Mouse (Mus musculus) limb, embryonic 13.5 days (tissue): ENCODE results near the gene Acr. TPM values are rescaled to one million over a fixed set of nuclear protein-coding genes. Genes with fewer than 3 reads are reported as not detected.

ENCODE experiments used
- ATAC-seq: fragments of 200-750 bp; cut with Nextera tagmentation; 2 replicates; pipeline ENCODE4 v1.8.0; 2017; ENCODE audit warnings: low read depth, moderate number of reproducible peaks, moderate TSS enrichment; ENCODE audit not compliant: low FRiP score
- H3K27ac ChIP-seq: fragments of 300-500 bp; sonication (generic); 2 replicates; pipeline ENCODE4 v1.5.1; 2015; ENCODE audit warnings: inconsistent platforms, mild to moderate bottlenecking, moderate library complexity
- H3K27me3 ChIP-seq: fragments of 300-500 bp; sonication (generic); 2 replicates; pipeline ENCODE4 v1.6.1; 2015; ENCODE audit warnings: mild to moderate bottlenecking, inconsistent platforms
- H3K36me3 ChIP-seq: fragments of 300-500 bp; sonication (generic); 2 replicates; pipeline ENCODE4 v1.6.1; 2015; ENCODE audit warnings: inconsistent platforms, mild to moderate bottlenecking, moderate library complexity
- H3K4me1 ChIP-seq: fragments of 300-500 bp; sonication (generic); 2 replicates; pipeline ENCODE4 v1.6.1; 2015; ENCODE audit warnings: inconsistent platforms
- H3K4me2 ChIP-seq: fragments of 300-500 bp; sonication (generic); replicated peaks from 2 replicates; pipeline ENCODE4 v1.6.1; 2015; ENCODE audit warnings: inconsistent platforms, mild to moderate bottlenecking, moderate library complexity
- H3K4me3 ChIP-seq: fragments of 300-500 bp; sonication (generic); 2 replicates; pipeline ENCODE4 v1.5.1; 2015; ENCODE audit warnings: moderate library complexity, mild to moderate bottlenecking, inconsistent platforms
- H3K9ac ChIP-seq: fragments of 300-500 bp; sonication (generic); 2 replicates; pipeline ENCODE4 v1.6.1; 2015; ENCODE audit warnings: mild to moderate bottlenecking, inconsistent platforms
- H3K9me3 ChIP-seq: fragments of 300-500 bp; sonication (generic); 2 replicates; pipeline ENCODE4 v1.6.1; 2016; ENCODE audit warnings: inconsistent platforms
- WGBS: fragments of 180-500 bp; shearing (Covaris S2); methylation state at CpG from one replicate; pipeline ENCODE4 v1.1.7; 2015; 5-methylcytosine and 5-hydroxymethylcytosine counted together
- polyA plus RNA-seq: library from polyadenylated mRNA; unstranded; fragments of >200 nt; fragmentation: Nextera tagmentation; extraction: Ambion mirVana; gene quantifications from 2 replicates; pipeline ENCODE4 v1.2.1, GENCODE M21; 2015

Acr gene
- polyA plus RNA-seq, 1 experiment from 2014 or later: not detected

GRCm38 (mm10) chr15:89591723-89592455 lies 23.8 kb downstream of the Acr start, which contains the start of gene Rabl2:
Gene Rabl2, minus strand, starts transcription at chr15:89591923.
- WGBS: under 1% methylated on average over 35 of the region's 35 CpGs
- Histone ChIP-seq H3K4me2 (peak within 1 kb of the TSS; percentile 75), H3K27ac (no peak within 1 kb of the TSS), H3K4me3 (peak within 1 kb of the TSS; percentile 78), H3K9ac (peak within 1 kb of the TSS; percentile 81), H3K27me3 (no peaks in the 10 kb centered on the region), H3K36me3 (peaks cover 10% of the 10 kb centered on the region; the same call in 1 of the 2 replicates), H3K4me1 (peaks cover 14% of the 10 kb centered on the region), H3K9me3 (no peaks in the 10 kb centered on the region)
- peak; percentile 97 for ATAC-seq

DNA sequence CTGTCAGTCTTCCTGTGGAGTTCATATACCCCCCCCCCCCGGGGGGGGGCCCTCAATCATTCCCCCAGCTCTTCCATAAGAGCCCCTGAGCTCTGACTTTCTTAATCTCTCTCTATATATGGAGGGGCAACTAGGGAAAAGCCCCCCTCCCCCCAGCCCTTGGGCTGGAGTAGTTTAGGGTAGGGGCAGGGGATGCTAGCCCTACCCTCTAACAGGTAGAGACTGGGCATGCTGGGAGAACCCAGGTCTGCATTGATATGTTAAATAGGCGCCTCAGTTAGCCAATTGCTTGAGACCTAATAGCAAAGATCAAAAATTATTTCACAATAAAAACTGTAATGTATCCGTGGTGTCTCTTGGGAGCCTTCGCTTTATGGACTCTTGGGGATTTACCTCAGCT lies 24.4 kb downstream of the Acr start:
- Histone ChIP-seq H3K9ac (no peak overlapping the region), H3K4me2 (peak overlapping the region; percentile 75), H3K4me1 (peaks cover 14% of the 10 kb centered on the region), H3K9me3 (no peaks in the 10 kb centered on the region), H3K27ac (no peak overlapping the region), H3K27me3 (no peaks in the 10 kb centered on the region), H3K36me3 (peaks cover 4% of the 10 kb centered on the region; the same call in 1 of the 2 replicates), H3K4me3 (peak overlapping the region; percentile 78)
- ATAC-seq: no peak
- WGBS: 40% methylated on average over 4 of the region's 4 CpGs

DNA sequence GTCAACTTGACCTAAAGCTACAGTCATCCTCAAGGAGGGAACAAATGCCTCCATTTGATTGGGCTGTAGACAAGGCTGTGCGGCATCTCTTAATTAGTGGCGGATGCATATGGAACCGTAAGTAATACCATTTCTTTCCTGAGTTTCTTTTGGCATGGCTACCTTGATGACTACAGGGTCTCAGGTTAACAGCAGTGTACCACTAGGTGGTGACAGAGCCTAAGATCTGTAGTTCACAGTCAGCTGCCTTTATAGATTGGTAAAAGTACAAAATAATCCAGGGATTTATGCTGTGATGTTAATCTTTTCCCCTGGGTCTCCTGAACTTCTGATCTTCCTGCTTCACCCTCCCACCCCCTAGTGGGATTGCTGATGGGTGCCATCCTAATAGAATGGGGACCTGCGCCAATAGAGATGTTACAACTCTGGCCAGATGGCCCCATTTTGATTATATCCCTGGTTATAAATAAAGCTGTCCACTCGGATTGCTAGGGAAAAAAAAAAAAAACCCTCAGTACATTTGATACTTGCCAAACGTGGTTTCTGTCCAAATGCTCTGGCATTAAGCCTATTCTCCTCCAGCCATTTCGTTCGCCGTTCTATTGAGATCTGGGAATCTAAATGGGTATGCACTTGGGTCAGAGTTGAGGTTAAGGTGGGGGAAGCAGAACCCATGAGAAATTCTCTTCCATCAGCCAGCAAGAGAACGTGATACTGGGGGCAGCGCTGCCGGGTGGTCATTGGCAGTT lies 37.9 kb downstream of the Acr start:
- H3K9me3 ChIP-seq: no peaks in the 10 kb centered on the region; the same call in 1 of the 2 replicates
- WGBS: 75% methylated on average over 12 of the region's 12 CpGs
- H3K4me2 ChIP-seq: no peak overlapping the region
- no peaks in the 10 kb centered on the region for H3K36me3 ChIP-seq
- H3K27me3 ChIP-seq: no peaks in the 10 kb centered on the region
- H3K4me1 ChIP-seq: no peaks in the 10 kb centered on the region
- no peak overlapping the region for H3K27ac ChIP-seq
- no peak for ATAC-seq
- H3K9ac ChIP-seq: no peak overlapping the region
- H3K4me3 ChIP-seq: no peak overlapping the region

DNA sequence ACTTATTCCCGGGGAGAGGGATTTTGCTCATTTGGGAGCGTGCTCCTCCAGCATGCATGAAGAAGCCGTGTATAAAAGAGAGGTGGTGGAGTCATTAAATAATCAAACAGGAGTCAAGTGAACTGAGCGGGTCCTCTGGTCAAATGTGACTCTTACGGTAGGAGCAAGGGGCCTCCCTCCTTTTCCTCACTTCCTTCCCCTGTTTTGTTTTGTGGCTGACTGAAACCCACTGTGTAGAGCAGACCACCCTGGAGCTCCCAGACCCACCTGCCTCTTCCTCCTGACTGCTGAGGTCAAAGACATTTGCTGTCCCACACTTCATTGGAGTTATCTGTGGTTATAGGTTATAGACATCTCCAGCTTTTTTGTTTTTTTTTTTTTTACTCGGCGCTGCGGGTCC lies 39.4 kb downstream of the Acr start:
- Histone ChIP-seq H3K4me2 (no peak overlapping the region), H3K4me3 (no peak overlapping the region), H3K27ac (no peak overlapping the region), H3K9me3 (no peaks in the 10 kb centered on the region; the same call in 1 of the 2 replicates), H3K4me1 (no peaks in the 10 kb centered on the region), H3K36me3 (no peaks in the 10 kb centered on the region), H3K27me3 (no peaks in the 10 kb centered on the region), H3K9ac (no peak overlapping the region)
- WGBS: 84% methylated on average over 8 of the region's 8 CpGs
- ATAC-seq: no peak

DNA sequence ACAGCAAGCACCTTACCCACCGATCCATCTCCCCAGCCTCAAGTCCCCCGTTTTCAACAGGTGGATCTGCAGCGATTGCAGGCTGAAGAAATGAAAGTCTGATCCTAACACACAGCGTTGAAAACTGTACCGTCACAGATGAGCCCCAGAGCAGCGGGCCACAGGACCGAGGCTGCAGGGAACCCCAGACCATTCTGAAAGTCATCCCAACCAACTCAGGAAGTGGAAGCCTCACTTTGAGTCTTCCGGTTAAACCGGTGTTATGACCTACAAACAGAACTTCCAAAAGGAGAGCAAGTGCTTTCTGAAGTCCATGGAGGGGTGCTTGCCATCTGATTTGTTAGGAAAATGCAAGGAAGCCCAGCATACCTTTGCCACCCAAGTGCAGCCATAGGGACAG lies 39.8 kb downstream of the Acr start:
- H3K9me3 ChIP-seq: no peaks in the 10 kb centered on the region; the same call in 1 of the 2 replicates
- H3K4me1 ChIP-seq: no peaks in the 10 kb centered on the region
- no peak for ATAC-seq
- no peak overlapping the region for H3K9ac ChIP-seq
- no peaks in the 10 kb centered on the region for H3K27me3 ChIP-seq
- no peak overlapping the region for H3K27ac ChIP-seq
- no peak overlapping the region for H3K4me3 ChIP-seq
- H3K36me3 ChIP-seq: no peaks in the 10 kb centered on the region
- WGBS: 84% methylated on average over 9 of the region's 9 CpGs
- H3K4me2 ChIP-seq: no peak overlapping the region

DNA sequence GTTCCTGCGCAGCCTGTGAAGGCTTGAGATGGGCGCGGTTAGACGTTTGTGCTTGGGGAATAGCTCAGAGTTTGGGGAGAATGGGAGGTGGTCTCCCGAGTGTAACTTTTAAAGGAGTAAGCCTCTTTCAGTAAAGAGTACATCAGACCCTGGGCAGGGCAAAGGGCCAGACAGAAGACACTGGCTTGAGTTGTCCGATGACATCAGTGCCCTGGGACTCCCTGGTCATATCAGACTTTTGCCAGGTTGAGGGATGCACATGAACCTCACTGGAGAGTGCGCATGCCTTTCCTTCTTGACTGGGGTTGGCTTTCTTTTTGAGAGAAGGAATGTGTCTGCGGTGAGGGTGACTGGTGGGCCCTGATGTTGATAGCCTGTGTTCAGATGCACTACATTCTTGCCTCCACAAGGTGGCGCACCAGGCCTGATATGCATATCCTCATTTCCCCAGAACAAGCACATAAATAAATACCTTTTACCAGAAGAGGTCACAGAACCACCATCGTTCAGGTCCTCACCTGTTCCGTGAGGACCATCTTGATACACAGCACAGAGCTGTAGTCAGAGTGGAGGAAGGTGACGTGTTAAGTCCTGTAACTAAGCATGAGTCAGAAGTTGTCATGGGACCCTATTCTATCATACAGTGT lies 54.3 kb downstream of the Acr start:
- H3K9me3 ChIP-seq: 0 out of 2 replicates have a peak, but pooled peaks cover 5% of the 10 kb centered on the region
- H3K4me2 ChIP-seq: no peak overlapping the region
- no peak overlapping the region for H3K4me3 ChIP-seq
- no peak overlapping the region for H3K9ac ChIP-seq
- ATAC-seq: peak; percentile 28; the same call in 1 of the 2 replicates
- no peaks in the 10 kb centered on the region for H3K27me3 ChIP-seq
- H3K4me1 ChIP-seq: no peaks in the 10 kb centered on the region
- no peaks in the 10 kb centered on the region for H3K36me3 ChIP-seq
- WGBS: 74% methylated on average over 12 of the region's 12 CpGs
- H3K27ac ChIP-seq: no peak overlapping the region

DNA sequence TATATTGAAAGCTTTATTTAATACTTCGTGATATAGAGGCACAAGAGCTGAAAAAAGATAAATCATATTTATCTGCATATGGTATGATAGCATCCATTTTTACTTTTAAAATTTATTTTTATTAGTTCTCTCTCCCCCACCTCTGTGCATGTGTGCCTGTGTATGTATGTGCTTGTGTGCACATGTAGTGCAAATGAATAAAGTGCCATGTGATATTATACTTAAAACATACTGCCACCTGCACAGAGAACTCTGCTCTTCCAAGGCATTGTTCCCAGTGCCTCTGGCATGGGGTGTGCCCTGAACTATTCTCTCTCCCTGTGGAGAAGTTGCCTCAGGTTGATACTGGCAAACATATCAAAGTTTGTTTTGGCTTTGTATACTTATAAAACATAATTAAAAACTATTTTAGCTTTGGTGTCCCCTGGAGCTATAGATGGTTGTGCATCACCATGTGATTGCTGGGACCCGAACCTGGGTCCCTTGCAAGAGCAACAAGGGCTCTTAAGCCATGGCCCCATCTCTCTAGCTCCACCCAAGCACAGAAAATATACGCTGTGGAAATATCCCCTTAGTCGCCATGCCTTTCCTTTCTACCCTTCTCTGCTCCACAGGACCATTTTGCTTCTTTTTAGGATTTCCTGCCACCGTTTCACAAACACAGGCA lies 55.0 kb downstream of the Acr start:
- Histone ChIP-seq H3K27me3 (no peaks in the 10 kb centered on the region), H3K27ac (no peak overlapping the region), H3K36me3 (no peaks in the 10 kb centered on the region), H3K4me2 (no peak overlapping the region), H3K4me3 (no peak overlapping the region), H3K9me3 (0 out of 2 replicates have a peak, but pooled peaks cover 5% of the 10 kb centered on the region), H3K9ac (no peak overlapping the region), H3K4me1 (no peaks in the 10 kb centered on the region)
- WGBS: 66% methylated on average over 5 of the region's 5 CpGs
- no peak; the same call in 1 of the 2 replicates for ATAC-seq

DNA sequence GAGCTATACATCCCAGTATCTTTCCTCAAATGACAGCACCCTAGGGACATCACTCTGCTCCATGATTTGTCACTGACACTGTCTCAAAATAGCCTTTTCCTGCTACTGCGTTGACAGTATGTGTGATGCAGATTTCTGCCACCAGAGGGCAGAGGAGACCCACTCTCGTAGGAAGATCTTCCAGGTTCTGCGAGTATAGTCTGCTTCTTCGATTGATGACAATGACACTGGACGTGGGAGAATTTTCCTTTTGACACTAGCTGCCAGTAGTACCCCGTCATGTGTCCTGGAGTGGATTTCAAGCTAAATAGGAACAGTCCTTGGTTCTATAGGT lies 55.5 kb downstream of the Acr start:
- 21% methylated on average over 6 of the region's 6 CpGs for WGBS
- ATAC-seq: no peak; the same call in 1 of the 2 replicates

More for the DNA sequence above, 55.5 kb downstream of the Acr start:
- H3K4me3 ChIP-seq: no peak overlapping the region
- no peaks in the 10 kb centered on the region for H3K36me3 ChIP-seq
- no peak overlapping the region for H3K9ac ChIP-seq
- H3K4me1 ChIP-seq: no peaks in the 10 kb centered on the region
- no peak overlapping the region for H3K27ac ChIP-seq
- no peak overlapping the region for H3K4me2 ChIP-seq
- no peaks in the 10 kb centered on the region for H3K27me3 ChIP-seq
- H3K9me3 ChIP-seq: 0 out of 2 replicates have a peak, but pooled peaks cover 5% of the 10 kb centered on the region

Other genes with a start within 250 kb of the Acr start
- gene Adm2, start 245.6 kb upstream of the Acr start, polyA plus RNA-seq: 0.54 and 0.83 TPM in 2 replicates
- not detected in 2 replicates for gene Miox, start 233.9 kb upstream of the Acr start, polyA plus RNA-seq
- 57.6 and 65.1 TPM in 2 replicates for gene Lmf2, start 212.7 kb upstream of the Acr start, polyA plus RNA-seq
- 146 and 162 TPM in 2 replicates for gene Ncaph2, start 212.6 kb upstream of the Acr start, polyA plus RNA-seq
- gene Sco2, start 194.5 kb upstream of the Acr start, polyA plus RNA-seq: 5.4 and 5.8 TPM in 2 replicates
- 1.3 TPM in 2 replicates for gene Tymp, start 191.3 kb upstream of the Acr start, polyA plus RNA-seq
- 0.23 and 0.29 TPM in 2 replicates for gene Odf3b, start 189.0 kb upstream of the Acr start, polyA plus RNA-seq
- gene Klhdc7b, start 183.4 kb upstream of the Acr start, polyA plus RNA-seq: 0.05 TPM in 1 of 2 replicates, not detected in the other
- not detected in 2 replicates for gene Syce3, start 157.8 kb upstream of the Acr start, polyA plus RNA-seq
- gene Cpt1b, start 142.5 kb upstream of the Acr start, polyA plus RNA-seq: 0.52 and 0.57 TPM in 2 replicates
- 3.5 and 3.7 TPM in 2 replicates for gene C730034F03Rik, start 138.7 kb upstream of the Acr start, polyA plus RNA-seq
- gene Gm44502, start 138.6 kb upstream of the Acr start, polyA plus RNA-seq: not detected in 2 replicates
- gene Chkb, start 138.4 kb upstream of the Acr start, polyA plus RNA-seq: 55.7 and 63.6 TPM in 2 replicates
- 2.2 and 2.4 TPM in 2 replicates for gene Mapk8ip2, start 114.4 kb upstream of the Acr start, polyA plus RNA-seq
- gene Arsa, start 90.9 kb upstream of the Acr start, polyA plus RNA-seq: 23.0 TPM in 2 replicates
- 2.6 and 2.7 TPM in 2 replicates for gene Shank3, start 68.7 kb upstream of the Acr start, polyA plus RNA-seq
- gene Rabl2, start 23.6 kb downstream of the Acr start, polyA plus RNA-seq: 45.3 and 52.1 TPM in 2 replicates